Mouse (Mus musculus) monocyte, adult 5-6 weeks (primary cell): ENCODE measurements around the gene Pigk. TPM values are rescaled to one million over a fixed set of nuclear protein-coding genes. Genes with fewer than 3 reads are reported as not detected.

Experiments used
- ATAC-seq: fragments of 153-309, 156-312 bp; replicated peaks from 2 replicates; pipeline ENCODE4 v1.8.0; 2017; ENCODE audit warnings: mild to moderate bottlenecking; ENCODE audit not compliant: low TSS enrichment, insufficient number of reproducible peaks, severe bottlenecking, poor library complexity, low FRiP score
- total RNA-seq: library from RNA; stranded (forward); fragments of 200-1000, 200-491, 200-594 nt; gene quantifications from 3 replicates; pipeline ENCODE4 v1.2.3, GENCODE M21; 2017

The Pigk gene
- total RNA-seq, 1 experiment from 2014 or later, result 39.8 TPM

GRCm38 (mm10) chr3:152815110-152815509 lies 101.2 kb downstream of the Pigk start:
- ATAC-seq, result no peak

- ATAC-seq, result no peak
These were observed 106.5 kb downstream of the Pigk start for GRCm38 (mm10) chr3:152820406-152820805.

- no peak for ATAC-seq
These were observed 107.3 kb downstream of the Pigk start for GRCm38 (mm10) chr3:152821202-152821601.

GRCm38 (mm10) chr3:152831377-152831776 lies 117.5 kb downstream of the Pigk start:
- no peak for ATAC-seq

GRCm38 (mm10) chr3:152831974-152832373 lies 118.1 kb downstream of the Pigk start:
- no peak for ATAC-seq

GRCm38 (mm10) chr3:152832436-152832835 lies 118.5 kb downstream of the Pigk start:
- ATAC-seq, result no peak

- ATAC-seq, result no peak
These were observed 123.5 kb downstream of the Pigk start for GRCm38 (mm10) chr3:152837407-152837806.

GRCm38 (mm10) chr3:152837938-152838337 lies 124.0 kb downstream of the Pigk start:
- no peak for ATAC-seq

- ATAC-seq, result no peak
These were observed 127.4 kb downstream of the Pigk start for GRCm38 (mm10) chr3:152841264-152841663.

- no peak for ATAC-seq
These were observed 128.7 kb downstream of the Pigk start for GRCm38 (mm10) chr3:152842648-152843047.

- ATAC-seq, result no peak
These were observed 130.0 kb downstream of the Pigk start for GRCm38 (mm10) chr3:152843925-152844324.

- ATAC-seq, result no peak
These were observed 141.2 kb downstream of the Pigk start for GRCm38 (mm10) chr3:152855006-152855614.

GRCm38 (mm10) chr3:152856095-152856494 lies 142.2 kb downstream of the Pigk start:
- no peak for ATAC-seq

- ATAC-seq, result no peak
These were observed 147.6 kb downstream of the Pigk start for GRCm38 (mm10) chr3:152861450-152861849.

- no peak for ATAC-seq
These were observed 148.1 kb downstream of the Pigk start for GRCm38 (mm10) chr3:152861978-152862377.

- no peak for ATAC-seq
These were observed 152.4 kb downstream of the Pigk start for GRCm38 (mm10) chr3:152866035-152866965.

GRCm38 (mm10) chr3:152867654-152868525 lies 154.0 kb downstream of the Pigk start:
- no peak for ATAC-seq

GRCm38 (mm10) chr3:152872054-152872453 lies 158.2 kb downstream of the Pigk start:
- ATAC-seq, result no peak

GRCm38 (mm10) chr3:152872596-152872995 lies 158.7 kb downstream of the Pigk start:
- ATAC-seq, result no peak
